ENCODE assay signal across 9 mouse cellular contexts in genomic region chr11:76671871-76672475, GRCm38 (mm10). TPM values are rescaled to one million over a fixed set of nuclear protein-coding genes. Genes with fewer than 3 reads are reported as not detected.
A peak's percentile ranks its signal among the peaks of the same experiment; 100 is the strongest.
DNase-seq lines count a peak whose midpoint lies in the region; ATAC-seq and TF ChIP-seq lines count a peak whose summit lies in the region.
"Had no signal": no experiment of that assay in that cellular context is flagged by ENCODE, and none has a peak within 500 bp of the region (broad histone marks: within the 10 kb centered on the region; RNA-seq: fewer than 3 reads in every experiment).

Gene Bhlha9, plus strand, starts transcription at chr11:76672470.

- H3K27ac ChIP-seq in hindbrain, embryonic 12.5 days, result no peak within 1 kb of the TSS
- H3K27ac ChIP-seq in midbrain, postnatal 0 days (ENCODE audit: low read depth, low read length), result no peak within 1 kb of the TSS
- no peak within 1 kb of the TSS for H3K27ac ChIP-seq in kidney, adult 2 months (ENCODE audit: insufficient read depth, low read depth, low read length)

- DNase-seq in left cerebral cortex, postnatal 4 days, result peak; percentile 57
- DNase-seq in left cerebral cortex, adult 11 months (ENCODE audit: low spot score), result no peak
- DNase-seq in cerebellum, adult 9-11 months, result peak; percentile 85
- no peak for DNase-seq in midbrain, postnatal 0 days (ENCODE audit: low spot score)
- DNase-seq in right cerebral cortex, postnatal 10 days (ENCODE audit: low spot score in 2 of 2), result no peak
- DNase-seq in heart, adult 8-10 months (ENCODE audit: low spot score), result no peak
- DNase-seq in kidney, adult 2 months, result no peak

- peak within 1 kb of the TSS; percentile 59 for H3K9ac ChIP-seq in hindbrain, embryonic 12.5 days
- H3K9ac ChIP-seq in midbrain, postnatal 0 days (replicated peaks; ENCODE audit: low read length, poor library complexity, severe bottlenecking), result peak within 1 kb of the TSS; percentile 61

- intact Hi-C loops in left cerebral cortex, postnatal 4 days (cut with DNase I), result no loop called here

- peaks cover 9% of the 10 kb centered on the region for H3K4me1 ChIP-seq in hindbrain, embryonic 12.5 days
- peaks cover 3% of the 10 kb centered on the region; the same call in 1 of the 2 replicates for H3K4me1 ChIP-seq in midbrain, postnatal 0 days (ENCODE audit: insufficient read depth, low read length)
- H3K4me1 ChIP-seq in kidney, adult 2 months (ENCODE audit: control insufficient read depth, insufficient read depth, low read length), result no peaks in the 10 kb centered on the region

- H3K36me3 ChIP-seq in hindbrain, embryonic 12.5 days, result no peaks in the 10 kb centered on the region
- H3K36me3 ChIP-seq in midbrain, postnatal 0 days (ENCODE audit: insufficient read depth, low read length), result no peaks in the 10 kb centered on the region
- no peaks in the 10 kb centered on the region for H3K36me3 ChIP-seq in kidney, adult 2 months (ENCODE audit: control insufficient read depth, insufficient read depth, low read length)

- ATAC-seq in hindbrain, embryonic 12.5 days (ENCODE audit: low FRiP score), result no peak
- ATAC-seq in midbrain, postnatal 0 days (ENCODE audit: low FRiP score), result no peak

- peaks cover 83% of the 10 kb centered on the region for H3K27me3 ChIP-seq in hindbrain, embryonic 12.5 days
- H3K27me3 ChIP-seq in midbrain, postnatal 0 days (ENCODE audit: insufficient read depth, low read length), result peaks cover 46% of the 10 kb centered on the region
- no peaks in the 10 kb centered on the region; the same call in 1 of the 2 replicates for H3K27me3 ChIP-seq in kidney, adult 2 months (replicated peaks; ENCODE audit: control insufficient read depth, insufficient read depth, low read length)

- TF ChIP-seq CTCF in midbrain, postnatal 0 days (IDR thresholded peaks at IDR 0.05), result no peak
- TF ChIP-seq CTCF in kidney, adult 2 months (conservative IDR thresholded peaks at IDR 0.05; ENCODE audit: insufficient read depth, insufficient read length, low read depth, low read length), result no peak

- TF ChIP-seq POLR2A in kidney, adult 2 months (IDR thresholded peaks at IDR 0.05; ENCODE audit: low read depth, low read length), result no peak

- H3K9me3 ChIP-seq in hindbrain, embryonic 12.5 days (replicated peaks), result no peaks in the 10 kb centered on the region
- no peaks in the 10 kb centered on the region for H3K9me3 ChIP-seq in midbrain, postnatal 0 days (ENCODE audit: low read length)

- 59% methylated on average over 15 of the region's 15 CpGs for WGBS in hindbrain, embryonic 12.5 days
- 55% methylated on average over 15 of the region's 15 CpGs for WGBS in midbrain, postnatal 0 days
- 62% methylated on average over 15 of the region's 15 CpGs for WGBS in kidney, adult 2 months

- peak within 1 kb of the TSS; percentile 39 for H3K4me3 ChIP-seq in hindbrain, embryonic 12.5 days
- peak within 1 kb of the TSS; percentile 25 for H3K4me3 ChIP-seq in midbrain, postnatal 0 days (ENCODE audit: low read depth, low read length)
- no peak within 1 kb of the TSS for H3K4me3 ChIP-seq in kidney, adult 2 months (ENCODE audit: insufficient read depth, low read depth, low read length)
- H3K4me3 ChIP-seq: erythroblast, embryonic 14.5 days had no signal

- peak within 1 kb of the TSS; percentile 66 for H3K4me2 ChIP-seq in hindbrain, embryonic 12.5 days (replicated peaks)
- peak within 1 kb of the TSS; percentile 49 for H3K4me2 ChIP-seq in midbrain, postnatal 0 days (ENCODE audit: low read depth, low read length, poor library complexity, severe bottlenecking)

RNA-seq across cellular contexts. Expression of gene Bhlha9, which starts in this region (rescaled TPM):
- 1 to 10 TPM; 2.5 to 3.3 TPM for total RNA-seq in left cerebral cortex, postnatal 4 days (2021)
- 0.18 and 0.44 TPM in 2 replicates for polyA plus RNA-seq in hindbrain, embryonic 12.5 days (2016; fragmentation: Nextera tagmentation; extraction: Ambion mirVana)
- 2.8 and 4.9 TPM in 2 replicates for total RNA-seq in midbrain, postnatal 0 days (2014; rRNA removed)
- 1.9 and 2.1 TPM in 2 replicates for polyA plus RNA-seq in midbrain, postnatal 0 days (2015; fragmentation: Nextera tagmentation; extraction: Ambion mirVana)
- total RNA-seq in heart, adult 8-10 months (2022), result not detected
- polyA plus RNA-seq in kidney, adult 2 months (2012; rRNA removed), result not detected in 2 replicates
- polyA plus RNA-seq: erythroblast, embryonic 14.5 days had no signal

Comparison
In these comparisons a context has a peak if more than half of its experiments do, and no peak if none do; other contexts are left out.
1. DNase-seq: peak in left cerebral cortex, postnatal 4 days (single experiment) and cerebellum, adult 9-11 months (single experiment); none in left cerebral cortex, adult 11 months (single experiment), midbrain, postnatal 0 days (single experiment), right cerebral cortex, postnatal 10 days (0 of 2), heart, adult 8-10 months (single experiment) and kidney, adult 2 months (single experiment).